Mouse (Mus musculus) G1E-ER4 (cell line): ENCODE measurements around the gene Katna1. TPM values are rescaled to one million over a fixed set of nuclear protein-coding genes. Genes with fewer than 3 reads are reported as not detected.

Experiments used
- GATA1 ChIP-seq: IDR thresholded peaks from one replicate; pipeline ENCODE4 v1.8.0; 2012; ENCODE audit warnings: low read length, inconsistent platforms
- polyA plus RNA-seq: library from polyadenylated mRNA; stranded (reverse); fragments of >175 nt; gene quantifications from 2 replicates; pipeline ENCODE4 v1.2.3, GENCODE M21; 2012

Gene Katna1
- polyA plus RNA-seq, 1 experiment: 1.1 TPM

GRCm38 (mm10) chr10:7757544-7757943 lies 31.7 kb downstream of the Katna1 start:
- peak; percentile 50 for TF ChIP-seq GATA1

GRCm38 (mm10) chr10:7772346-7772745 lies 46.5 kb downstream of the Katna1 start:
- TF ChIP-seq GATA1: no peak

- TF ChIP-seq GATA1: no peak
Measured at GRCm38 (mm10) chr10:7772769-7773168, 47.0 kb downstream of the Katna1 start.

GRCm38 (mm10) chr10:7775421-7775820 lies 49.6 kb downstream of the Katna1 start:
- TF ChIP-seq GATA1: no peak

- no peak for TF ChIP-seq GATA1
Measured at GRCm38 (mm10) chr10:7778361-7778760, 52.6 kb downstream of the Katna1 start.

GRCm38 (mm10) chr10:7779751-7780237 lies 54.0 kb downstream of the Katna1 start:
- TF ChIP-seq GATA1: no peak

GRCm38 (mm10) chr10:7780238-7781176 lies 54.7 kb downstream of the Katna1 start:
- TF ChIP-seq GATA1: no peak

- no peak for TF ChIP-seq GATA1
Measured at GRCm38 (mm10) chr10:7781214-7781613, 55.4 kb downstream of the Katna1 start.

- no peak for TF ChIP-seq GATA1
Measured at GRCm38 (mm10) chr10:7787319-7787718, 61.5 kb downstream of the Katna1 start.

GRCm38 (mm10) chr10:7792254-7792750 lies 66.5 kb downstream of the Katna1 start:
- TF ChIP-seq GATA1: no peak

- no peak for TF ChIP-seq GATA1
Measured at GRCm38 (mm10) chr10:7792751-7793385, 67.1 kb downstream of the Katna1 start, which contains the start of the genes Ginm1 and Ppil4. Ginm1 (minus strand) TSS chr10:7792824. Ppil4 (plus strand) TSS chr10:7792891.

- no peak for TF ChIP-seq GATA1
Measured at GRCm38 (mm10) chr10:7801258-7801657, 75.5 kb downstream of the Katna1 start.

- no peak for TF ChIP-seq GATA1
Measured at GRCm38 (mm10) chr10:7802519-7803140, 76.8 kb downstream of the Katna1 start.

GRCm38 (mm10) chr10:7809937-7810336 lies 84.1 kb downstream of the Katna1 start:
- TF ChIP-seq GATA1: no peak

Other genes starting within 250 kb of the Katna1 start
- not detected in 2 replicates for gene Lrp11, start 136.2 kb upstream of the Katna1 start, polyA plus RNA-seq
- 1.4 and 1.8 TPM in 2 replicates for gene Nup43, start 58.5 kb upstream of the Katna1 start, polyA plus RNA-seq
- gene Pcmt1, start 44.9 kb upstream of the Katna1 start, polyA plus RNA-seq: 81.0 and 85.8 TPM in 2 replicates
- 5.7 and 6.0 TPM in 2 replicates for gene Lats1, start 44.8 kb upstream of the Katna1 start, polyA plus RNA-seq
- 8.0 and 11.0 TPM in 2 replicates for gene Ginm1, start 66.8 kb downstream of the Katna1 start, polyA plus RNA-seq
- gene Ppil4, start 66.9 kb downstream of the Katna1 start, polyA plus RNA-seq: 1.8 and 6.3 TPM in 2 replicates
- gene Zc3h12d, start 106.5 kb downstream of the Katna1 start, polyA plus RNA-seq: not detected in 2 replicates
- gene Tab2, start 230.2 kb downstream of the Katna1 start, polyA plus RNA-seq: 10.8 and 14.7 TPM in 2 replicates